Mouse (Mus musculus) B cell, adult 67 days (primary cell): ENCODE measurements around the gene Tlx1. TPM values are rescaled to one million over a fixed set of nuclear protein-coding genes. Genes with fewer than 3 reads are reported as not detected.

Experiments used
- total RNA-seq, 2 experiments: library from RNA; stranded (reverse); gene quantifications; 4 replicates each; pipeline ENCODE4 v1.2.4; 2023

Tlx1 gene
- not detected for total RNA-seq

GRCm38 (mm10) chr19:45150490-45151181, at the start of gene Tlx1:
Tlx1 (plus strand) TSS chr19:45150680.

Other genes with a start within 250 kb of the Tlx1 start
- gene Slf2, start 219.5 kb upstream of the Tlx1 start, total RNA-seq: 10 to 100 TPM; 74.9 to 79.8 TPM
- under 1 TPM; 0.23 to 0.56 TPM for gene Sema4g, start 161.6 kb upstream of the Tlx1 start, total RNA-seq
- 10 to 100 TPM; 12.7 to 13.3 TPM for gene Twnk, start 145.0 kb upstream of the Tlx1 start, total RNA-seq
- 10 to 100 TPM; 31.8 to 44.0 TPM for gene Mrpl43, start 144.2 kb upstream of the Tlx1 start, total RNA-seq
- gene Lzts2, start 136.3 kb upstream of the Tlx1 start, total RNA-seq: 1 to 10 TPM in 1 of 2 experiments, under 1 TPM in 1; 0.39 to 1.7 TPM
- not detected for gene Pdzd7, start 105.0 kb upstream of the Tlx1 start, total RNA-seq
- 10 to 100 TPM; 24.5 to 26.6 TPM for gene Sfxn3, start 103.2 kb upstream of the Tlx1 start, total RNA-seq
- under 1 TPM in 1 of 2 experiments, not detected in 1; 0.44 TPM for gene Kazald1, start 75.4 kb upstream of the Tlx1 start, total RNA-seq
- not detected for gene Lbx1, start 85.1 kb downstream of the Tlx1 start, total RNA-seq
- gene Btrc, start 213.1 kb downstream of the Tlx1 start, total RNA-seq: 10 to 100 TPM; 33.9 to 36.7 TPM